Mouse (Mus musculus): ENCODE measurements at regions not wholly inside any gene's neighbourhood (a gene's known extent, or its start where the extent isn't known, plus 50 kb on each side); places are given as distances from the start of the nearest gene placed in this dataset.

- no peak for TF ChIP-seq POLR2A (IDR thresholded peaks at IDR 0.05; ENCODE audit: low read depth, low read length)
- TF ChIP-seq CTCF (conservative IDR thresholded peaks at IDR 0.05; ENCODE audit: insufficient read depth, insufficient read length, low read depth, low read length), result no peak
Measured at GRCm38 (mm10) chr9:32046791-32047190, 69.1 kb upstream of the Arhgap32 start.

All from kidney, adult 2 months (tissue).